Mouse (Mus musculus): ENCODE data around the gene Elovl2. TPM values are rescaled to one million over a fixed set of nuclear protein-coding genes. Genes with fewer than 3 reads are reported as not detected.

The Elovl2 gene
- total and polyA plus RNA-seq, 3 experiments, result 0.04 to 0.18 (median 0.05) TPM

- TF ChIP-seq CTCF (IDR thresholded peaks at IDR 0.05) (no peak), POLR2A (IDR thresholded peaks at IDR 0.05; ENCODE audit: insufficient read depth, low read depth, low read length) (no peak), EP300 (IDR thresholded peaks at IDR 0.05; ENCODE audit: insufficient read depth, low read depth, low read length) (no peak)
- Histone ChIP-seq H3K36me3 (ENCODE audit: control insufficient read depth, insufficient read depth, low read length) (no peaks in the 10 kb centered on the region), H3K79me2 (replicated peaks; ENCODE audit: control insufficient read depth, insufficient read depth, low read length) (no peaks in the 10 kb centered on the region), H3K27ac (no peak overlapping the region), H3K4me1 (ENCODE audit: control insufficient read depth, insufficient read depth, low read length) (no peaks in the 10 kb centered on the region), H3K9ac (ENCODE audit: low read depth, low read length) (no peak overlapping the region), H3K4me3 (no peak overlapping the region), H3K27me3 (ENCODE audit: control insufficient read depth, insufficient read depth, low read length) (no peaks in the 10 kb centered on the region; the same call in 1 of the 2 replicates)
- intact Hi-C loops (cut with DNase I), result no loop called here
- no peak for DNase-seq
- 63% methylated on average over 9 of the region's 9 CpGs for WGBS
These were observed 16.5 kb downstream of the Elovl2 start for GRCm38 (mm10) chr13:41203691-41204090.

GRCm38 (mm10) chr13:41203289-41203688 is 16.9 kb downstream of the Elovl2 start:
- 35% methylated on average over 7 of the region's 7 CpGs for WGBS
- Histone ChIP-seq H3K27me3 (ENCODE audit: control insufficient read depth, insufficient read depth, low read length) (no peaks in the 10 kb centered on the region; the same call in 1 of the 2 replicates), H3K4me1 (ENCODE audit: control insufficient read depth, insufficient read depth, low read length) (no peaks in the 10 kb centered on the region), H3K79me2 (replicated peaks; ENCODE audit: control insufficient read depth, insufficient read depth, low read length) (no peaks in the 10 kb centered on the region), H3K27ac (no peak overlapping the region), H3K36me3 (ENCODE audit: control insufficient read depth, insufficient read depth, low read length) (no peaks in the 10 kb centered on the region), H3K9ac (ENCODE audit: low read depth, low read length) (no peak overlapping the region), H3K4me3 (no peak overlapping the region)
- intact Hi-C loops (cut with DNase I), result no loop called here
- DNase-seq, result no peak
- TF ChIP-seq POLR2A (IDR thresholded peaks at IDR 0.05; ENCODE audit: insufficient read depth, low read depth, low read length) (no peak), EP300 (IDR thresholded peaks at IDR 0.05; ENCODE audit: insufficient read depth, low read depth, low read length) (no peak), CTCF (IDR thresholded peaks at IDR 0.05) (no peak)

- Histone ChIP-seq H3K4me3 (no peak overlapping the region), H3K27ac (no peak overlapping the region), H3K79me2 (replicated peaks; ENCODE audit: control insufficient read depth, insufficient read depth, low read length) (no peaks in the 10 kb centered on the region), H3K36me3 (ENCODE audit: control insufficient read depth, insufficient read depth, low read length) (no peaks in the 10 kb centered on the region), H3K9ac (ENCODE audit: low read depth, low read length) (no peak overlapping the region), H3K27me3 (ENCODE audit: control insufficient read depth, insufficient read depth, low read length) (no peaks in the 10 kb centered on the region; the same call in 1 of the 2 replicates), H3K4me1 (ENCODE audit: control insufficient read depth, insufficient read depth, low read length) (no peaks in the 10 kb centered on the region)
- no peak for DNase-seq
- 70% methylated on average over 2 of the region's 2 CpGs for WGBS
- no peak for TF ChIP-seq POLR2A (IDR thresholded peaks at IDR 0.05; ENCODE audit: insufficient read depth, low read depth, low read length)
- no peak for TF ChIP-seq EP300 (IDR thresholded peaks at IDR 0.05; ENCODE audit: insufficient read depth, low read depth, low read length)
- TF ChIP-seq CTCF (IDR thresholded peaks at IDR 0.05), result no peak
- intact Hi-C loops (cut with DNase I), result no loop called here
These were observed 19.3 kb downstream of the Elovl2 start for GRCm38 (mm10) chr13:41200861-41201260.

GRCm38 (mm10) chr13:41195640-41196333 is 24.4 kb downstream of the Elovl2 start:
- no peak for DNase-seq
- no peaks in the 10 kb centered on the region for H3K4me1 ChIP-seq (ENCODE audit: control insufficient read depth, insufficient read depth, low read length)
- TF ChIP-seq CTCF (IDR thresholded peaks at IDR 0.05) (no peak), EP300 (IDR thresholded peaks at IDR 0.05; ENCODE audit: insufficient read depth, low read depth, low read length) (no peak), POLR2A (IDR thresholded peaks at IDR 0.05; ENCODE audit: insufficient read depth, low read depth, low read length) (no peak)
- H3K79me2 ChIP-seq (replicated peaks; ENCODE audit: control insufficient read depth, insufficient read depth, low read length), result no peaks in the 10 kb centered on the region
- WGBS, result 65% methylated on average over 3 of the region's 3 CpGs
- intact Hi-C loops (cut with DNase I), result no loop called here
- no peak overlapping the region for H3K27ac ChIP-seq
- H3K27me3 ChIP-seq (ENCODE audit: control insufficient read depth, insufficient read depth, low read length), result no peaks in the 10 kb centered on the region; the same call in 1 of the 2 replicates
- no peaks in the 10 kb centered on the region for H3K36me3 ChIP-seq (ENCODE audit: control insufficient read depth, insufficient read depth, low read length)
- H3K4me3 ChIP-seq, result no peak overlapping the region
- no peak overlapping the region for H3K9ac ChIP-seq (ENCODE audit: low read depth, low read length)

- Histone ChIP-seq H3K27me3 (ENCODE audit: control insufficient read depth, insufficient read depth, low read length) (no peaks in the 10 kb centered on the region), H3K36me3 (ENCODE audit: control insufficient read depth, insufficient read depth, low read length) (no peaks in the 10 kb centered on the region), H3K27ac (no peak overlapping the region), H3K4me3 (no peak overlapping the region), H3K9ac (ENCODE audit: low read depth, low read length) (no peak overlapping the region), H3K79me2 (replicated peaks; ENCODE audit: control insufficient read depth, insufficient read depth, low read length) (no peaks in the 10 kb centered on the region), H3K4me1 (ENCODE audit: control insufficient read depth, insufficient read depth, low read length) (no peaks in the 10 kb centered on the region)
- TF ChIP-seq CTCF (IDR thresholded peaks at IDR 0.05), result no peak
- TF ChIP-seq POLR2A (IDR thresholded peaks at IDR 0.05; ENCODE audit: insufficient read depth, low read depth, low read length), result no peak
- TF ChIP-seq EP300 (IDR thresholded peaks at IDR 0.05; ENCODE audit: insufficient read depth, low read depth, low read length), result no peak
- 77% methylated on average over 6 of the region's 6 CpGs for WGBS
- DNase-seq, result no peak
- intact Hi-C loops (cut with DNase I), result no loop called here
These were observed 32.3 kb downstream of the Elovl2 start for GRCm38 (mm10) chr13:41187886-41188285.

GRCm38 (mm10) chr13:41158426-41158825 is 61.8 kb downstream of the Elovl2 start:
- Histone ChIP-seq H3K27ac (no peak overlapping the region), H3K4me3 (no peak overlapping the region), H3K4me1 (ENCODE audit: control insufficient read depth, insufficient read depth, low read length) (no peaks in the 10 kb centered on the region), H3K36me3 (ENCODE audit: control insufficient read depth, insufficient read depth, low read length) (no peaks in the 10 kb centered on the region), H3K9ac (ENCODE audit: low read depth, low read length) (no peak overlapping the region), H3K27me3 (ENCODE audit: control insufficient read depth, insufficient read depth, low read length) (no peaks in the 10 kb centered on the region), H3K79me2 (replicated peaks; ENCODE audit: control insufficient read depth, insufficient read depth, low read length) (no peaks in the 10 kb centered on the region)
- intact Hi-C loops (cut with DNase I), result no loop called here
- no peak for DNase-seq
- TF ChIP-seq POLR2A (IDR thresholded peaks at IDR 0.05; ENCODE audit: insufficient read depth, low read depth, low read length) (no peak), EP300 (IDR thresholded peaks at IDR 0.05; ENCODE audit: insufficient read depth, low read depth, low read length) (no peak), CTCF (IDR thresholded peaks at IDR 0.05) (no peak)
- WGBS, result 57% methylated on average over 5 of the region's 5 CpGs
